Mouse (Mus musculus): ENCODE measurements around the gene Ntsr1. TPM values are rescaled to one million over a fixed set of nuclear protein-coding genes. Genes with fewer than 3 reads are reported as not detected.

Gene Ntsr1
- polyA plus RNA-seq, 1 experiment from 2014 or later = 0.11 TPM

DNA sequence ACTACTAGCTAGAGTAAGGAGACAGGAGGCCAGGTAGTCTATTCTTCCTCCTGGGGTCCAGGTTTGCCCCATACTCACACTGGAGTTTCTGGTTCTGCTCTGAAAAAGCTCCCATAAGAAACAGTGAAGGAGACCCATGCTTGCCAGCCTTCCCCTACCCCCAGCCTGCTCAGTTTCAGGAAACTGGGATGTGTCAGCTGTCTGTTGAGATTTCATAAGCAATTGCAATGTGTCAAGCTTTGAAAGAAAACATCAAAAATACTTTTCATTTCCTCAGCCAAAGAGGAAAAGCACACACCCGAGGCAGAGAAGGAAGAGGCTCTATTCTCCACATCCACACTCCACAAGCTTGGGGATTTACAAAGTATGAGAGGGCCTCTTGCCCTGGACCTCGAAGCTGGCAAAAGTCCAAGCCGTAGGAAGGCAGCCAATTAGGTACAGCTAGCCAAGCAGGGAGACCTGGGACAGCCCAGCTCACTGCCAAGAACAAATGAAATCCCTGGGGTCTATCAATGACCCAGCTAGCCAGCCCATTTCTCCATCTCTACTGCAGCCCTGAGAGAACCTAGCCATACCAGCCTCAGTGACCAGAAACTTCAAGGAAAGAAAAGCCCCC lies 69.4 kb downstream of the Ntsr1 start:
- H3K4me2 ChIP-seq (replicated peaks; ENCODE audit: low read depth) = no peak overlapping the region
- TF ChIP-seq EP300 (optimal IDR thresholded peaks at IDR 0.05) (no peak), CTCF (IDR thresholded peaks at IDR 0.05; ENCODE audit: low read depth) (no peak)
- no peaks in the 10 kb centered on the region for H3K27me3 ChIP-seq (ENCODE audit: control insufficient read depth, insufficient read depth, low read length)
- no peaks in the 10 kb centered on the region for H3K9me3 ChIP-seq (ENCODE audit: control insufficient read depth, low read length)
- ATAC-seq (ENCODE audit: low FRiP score, low TSS enrichment) (no peak), DNase-seq (ENCODE audit: low spot score) (no peak)
- H3K36me3 ChIP-seq (ENCODE audit: control insufficient read depth, insufficient read depth, low read length) = no peaks in the 10 kb centered on the region
- H3K4me1 ChIP-seq (replicated peaks; ENCODE audit: control insufficient read depth, insufficient read depth) = no peaks in the 10 kb centered on the region
- H3K27ac ChIP-seq (replicated peaks) = no peak overlapping the region
- H3K4me3 ChIP-seq (ENCODE audit: low read depth, low read length) = no peak overlapping the region
- H3K9ac ChIP-seq (ENCODE audit: low read length) = no peak overlapping the region
- 11% methylated on average over 3 of the region's 3 CpGs for WGBS

DNA sequence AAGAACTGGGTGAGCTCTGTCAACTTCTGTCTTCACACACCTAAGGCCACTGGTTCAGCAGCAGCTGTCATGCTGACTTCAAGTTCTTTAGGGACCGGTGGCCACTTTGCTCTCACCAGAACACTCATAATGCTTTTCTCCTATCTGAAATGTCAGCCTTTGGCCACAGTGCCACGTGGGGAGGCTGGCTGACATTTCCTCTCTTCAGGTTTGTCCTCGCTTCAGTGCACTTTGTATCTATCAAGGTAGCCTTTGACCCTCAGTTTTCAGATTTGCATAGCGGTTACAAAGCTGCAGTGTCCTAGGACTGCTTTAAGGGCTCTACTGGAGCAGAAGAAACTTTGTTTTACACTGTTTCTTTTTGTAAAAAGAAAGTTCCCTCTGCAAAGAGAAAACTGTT lies 76.7 kb downstream of the Ntsr1 start:
- Histone ChIP-seq H3K4me2 (replicated peaks; ENCODE audit: low read depth) (no peak overlapping the region), H3K27ac (replicated peaks) (no peak overlapping the region), H3K9ac (ENCODE audit: low read length) (no peak overlapping the region), H3K4me1 (replicated peaks; ENCODE audit: control insufficient read depth, insufficient read depth) (no peaks in the 10 kb centered on the region), H3K9me3 (ENCODE audit: control insufficient read depth, low read length) (no peaks in the 10 kb centered on the region), H3K36me3 (ENCODE audit: control insufficient read depth, insufficient read depth, low read length) (no peaks in the 10 kb centered on the region), H3K4me3 (ENCODE audit: low read depth, low read length) (no peak overlapping the region), H3K27me3 (ENCODE audit: control insufficient read depth, insufficient read depth, low read length) (no peaks in the 10 kb centered on the region)
- no peak for ATAC-seq (ENCODE audit: low FRiP score, low TSS enrichment)
- no peak for DNase-seq (ENCODE audit: low spot score)
- WGBS = 63% methylated on average over 4 of the region's 4 CpGs
- TF ChIP-seq EP300 (optimal IDR thresholded peaks at IDR 0.05) (no peak), CTCF (IDR thresholded peaks at IDR 0.05; ENCODE audit: low read depth) (no peak)

DNA sequence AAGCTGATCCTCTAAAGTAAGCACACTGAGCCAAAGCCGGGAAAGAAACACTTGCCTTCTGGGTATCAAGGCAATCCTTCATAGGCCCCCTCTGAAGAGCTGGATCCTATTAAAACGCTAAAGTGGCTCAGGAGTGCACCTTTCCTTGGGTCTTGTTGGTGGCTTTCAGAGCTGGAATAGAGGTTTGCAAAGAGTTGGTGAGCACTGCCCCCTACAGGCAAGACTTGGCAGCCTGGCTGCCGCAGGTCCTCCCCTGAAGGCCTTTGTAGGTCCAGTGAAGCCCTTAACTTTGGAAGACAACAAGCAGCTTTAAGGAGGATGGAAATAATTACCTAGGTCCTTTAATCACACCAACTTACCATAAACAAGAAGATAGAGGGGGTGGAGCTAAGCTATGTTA lies 78.9 kb downstream of the Ntsr1 start:
- Histone ChIP-seq H3K4me2 (replicated peaks; ENCODE audit: low read depth) (no peak overlapping the region), H3K27me3 (ENCODE audit: control insufficient read depth, insufficient read depth, low read length) (no peaks in the 10 kb centered on the region), H3K36me3 (ENCODE audit: control insufficient read depth, insufficient read depth, low read length) (no peaks in the 10 kb centered on the region), H3K4me1 (replicated peaks; ENCODE audit: control insufficient read depth, insufficient read depth) (peaks cover 5% of the 10 kb centered on the region; the same call in 1 of the 2 replicates), H3K4me3 (ENCODE audit: low read depth, low read length) (no peak overlapping the region), H3K9me3 (ENCODE audit: control insufficient read depth, low read length) (no peaks in the 10 kb centered on the region), H3K27ac (replicated peaks) (no peak overlapping the region), H3K9ac (ENCODE audit: low read length) (no peak overlapping the region)
- DNase-seq (ENCODE audit: low spot score) (peak; percentile 85), ATAC-seq (ENCODE audit: low FRiP score, low TSS enrichment) (no peak)
- 3% methylated on average over 3 of the region's 3 CpGs for WGBS
- TF ChIP-seq CTCF (IDR thresholded peaks at IDR 0.05; ENCODE audit: low read depth) (peak; percentile 94), EP300 (optimal IDR thresholded peaks at IDR 0.05) (no peak)

DNA sequence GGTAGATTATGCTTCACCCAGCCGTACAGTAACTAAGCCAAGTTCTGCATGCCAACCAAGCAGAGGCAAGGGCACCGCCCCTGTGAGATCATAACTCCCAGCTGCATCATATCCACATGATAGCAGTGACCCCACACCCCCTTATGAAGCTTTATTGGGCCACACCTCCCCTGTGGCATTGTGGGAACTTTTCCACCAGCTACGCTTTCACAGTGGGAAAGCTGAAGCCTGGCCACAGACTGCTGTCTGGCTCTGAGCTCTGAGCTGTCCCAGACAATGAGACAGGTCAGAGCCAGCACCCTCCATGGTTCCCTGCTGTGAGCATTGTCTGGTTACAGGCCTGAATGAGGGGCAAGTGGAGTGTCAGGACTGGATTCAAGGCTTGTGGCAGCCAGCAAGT lies 81.2 kb downstream of the Ntsr1 start, which contains the start of gene Mrgbp:
Mrgbp (plus strand) TSS at position 303 of the 400 bp plus-strand sequence.
- peaks cover 5% of the 10 kb centered on the region; the same call in 1 of the 2 replicates for H3K4me1 ChIP-seq (replicated peaks; ENCODE audit: control insufficient read depth, insufficient read depth)
- peaks cover 3% of the 10 kb centered on the region; the same call in 1 of the 2 replicates for H3K36me3 ChIP-seq (ENCODE audit: control insufficient read depth, insufficient read depth, low read length)
- TF ChIP-seq CTCF (IDR thresholded peaks at IDR 0.05; ENCODE audit: low read depth) (no peak), EP300 (optimal IDR thresholded peaks at IDR 0.05) (no peak)
- peak; percentile 25 for ATAC-seq (ENCODE audit: low FRiP score, low TSS enrichment)
- no peaks in the 10 kb centered on the region for H3K9me3 ChIP-seq (ENCODE audit: control insufficient read depth, low read length)
- no peak within 1 kb of the TSS for H3K4me3 ChIP-seq (ENCODE audit: low read depth, low read length)
- H3K4me2 ChIP-seq (replicated peaks; ENCODE audit: low read depth) = no peak within 1 kb of the TSS
- 42% methylated on average over 3 of the region's 3 CpGs for WGBS
- H3K27me3 ChIP-seq (ENCODE audit: control insufficient read depth, insufficient read depth, low read length) = no peaks in the 10 kb centered on the region
- DNase-seq (ENCODE audit: low spot score) = peak; percentile 38
- peak within 1 kb of the TSS; percentile 30; the same call in 1 of the 2 replicates for H3K27ac ChIP-seq (replicated peaks)
- 0 out of 2 replicates have a peak within 1 kb of the TSS, but pooled peaks have one; percentile 18 for H3K9ac ChIP-seq (ENCODE audit: low read length)

- H3K4me3 ChIP-seq (ENCODE audit: low read depth, low read length) = peak overlapping the region; percentile 63
- H3K27ac ChIP-seq (replicated peaks) = peak overlapping the region; percentile 81
- under 1% methylated on average over 57 of the region's 57 CpGs for WGBS
Observed at GRCm38 (mm10) chr2:180582481-180583153, 82.8 kb downstream of the Ntsr1 start.

GRCm38 (mm10) chr2:180583154-180583507 lies 83.4 kb downstream of the Ntsr1 start:
- no peak for TF ChIP-seq EP300 (optimal IDR thresholded peaks at IDR 0.05)
- TF ChIP-seq CTCF (IDR thresholded peaks at IDR 0.05; ENCODE audit: low read depth) = no peak
- Histone ChIP-seq H3K9me3 (ENCODE audit: control insufficient read depth, low read length) (no peaks in the 10 kb centered on the region), H3K4me1 (replicated peaks; ENCODE audit: control insufficient read depth, insufficient read depth) (peaks cover 5% of the 10 kb centered on the region; the same call in 1 of the 2 replicates), H3K9ac (ENCODE audit: low read length) (peak overlapping the region; percentile 84), H3K4me2 (replicated peaks; ENCODE audit: low read depth) (peak overlapping the region; percentile 81), H3K4me3 (ENCODE audit: low read depth, low read length) (peak overlapping the region; percentile 63), H3K27ac (replicated peaks) (no peak overlapping the region), H3K27me3 (ENCODE audit: control insufficient read depth, insufficient read depth, low read length) (no peaks in the 10 kb centered on the region), H3K36me3 (ENCODE audit: control insufficient read depth, insufficient read depth, low read length) (peaks cover 3% of the 10 kb centered on the region; the same call in 1 of the 2 replicates)
- DNase-seq (ENCODE audit: low spot score) (no peak), ATAC-seq (ENCODE audit: low FRiP score, low TSS enrichment) (no peak)
- 10% methylated on average over 7 of the region's 7 CpGs for WGBS

More at GRCm38 (mm10) chr2:180582481-180583153, 82.8 kb downstream of the Ntsr1 start:
- Histone ChIP-seq H3K9ac (ENCODE audit: low read length) (peak overlapping the region; percentile 84), H3K27me3 (ENCODE audit: control insufficient read depth, insufficient read depth, low read length) (no peaks in the 10 kb centered on the region), H3K4me1 (replicated peaks; ENCODE audit: control insufficient read depth, insufficient read depth) (peaks cover 5% of the 10 kb centered on the region; the same call in 1 of the 2 replicates), H3K9me3 (ENCODE audit: control insufficient read depth, low read length) (no peaks in the 10 kb centered on the region), H3K4me2 (replicated peaks; ENCODE audit: low read depth) (peak overlapping the region; percentile 81), H3K36me3 (ENCODE audit: control insufficient read depth, insufficient read depth, low read length) (peaks cover 3% of the 10 kb centered on the region; the same call in 1 of the 2 replicates)
- ATAC-seq (ENCODE audit: low FRiP score, low TSS enrichment) (peak; percentile 90), DNase-seq (ENCODE audit: low spot score) (peak; percentile 97)
- no peak for TF ChIP-seq EP300 (optimal IDR thresholded peaks at IDR 0.05)
- TF ChIP-seq CTCF (IDR thresholded peaks at IDR 0.05; ENCODE audit: low read depth) = peak; percentile 98

Measured in stomach, postnatal 0 days (tissue).